8 mouse cellular contexts compared by ENCODE assay signal in genomic region chr17:78917696-78918095, GRCm38 (mm10). TPM values are rescaled to one million over a fixed set of nuclear protein-coding genes. Genes with fewer than 3 reads are reported as not detected.
DNase-seq lines count a peak whose midpoint lies in the region; ATAC-seq lines count a peak whose summit lies in the region.
"Had no signal": no experiment of that assay in that cellular context is flagged by ENCODE, and none has a peak within 500 bp of the region (broad histone marks: within the 10 kb centered on the region; RNA-seq: fewer than 3 reads in every experiment).

No protein-coding gene starts in this region.

- no peak for ATAC-seq in forebrain, embryonic 13.5 days
- ATAC-seq in limb, embryonic 15.5 days (ENCODE audit: insufficient number of reproducible peaks, low FRiP score, low TSS enrichment, low read depth), result no peak
- no peak for ATAC-seq in stomach, embryonic 14.5 days (ENCODE audit: insufficient number of reproducible peaks, insufficient read depth, low FRiP score, low read depth)
- ATAC-seq: lung, postnatal 0 days had no signal

- peak overlapping the region; percentile 77 for H3K4me2 ChIP-seq in forebrain, embryonic 13.5 days
- peak overlapping the region; percentile 77; the same call in 1 of the 2 replicates for H3K4me2 ChIP-seq in limb, embryonic 15.5 days
- H3K4me2 ChIP-seq in stomach, embryonic 14.5 days (replicated peaks; ENCODE audit: low read depth, low read length), result peak overlapping the region; percentile 65

- peak; percentile 13 to 29 for DNase-seq in left cerebral cortex, postnatal 14 days (ENCODE audit: low spot score in 2 of 2)
- no peak for DNase-seq in left cerebral cortex, adult 9 months (ENCODE audit: low spot score in 2 of 2)
- DNase-seq in adrenal gland, adult (ENCODE audit: inconsistent age in 2 of 2, low spot score in 1 of 2), result no peak
- no peak for DNase-seq in thymus, postnatal 25 days

- H3K9ac ChIP-seq in forebrain, embryonic 13.5 days, result 0 out of 2 replicates have a peak overlapping the region, but pooled peaks have one; percentile 78
- H3K9ac ChIP-seq in limb, embryonic 15.5 days, result no peak overlapping the region
- no peak overlapping the region for H3K9ac ChIP-seq in stomach, embryonic 14.5 days (replicated peaks; ENCODE audit: low read depth, low read length)

- intact Hi-C loops in left cerebral cortex, postnatal 14 days (cut with DNase I), result no loop called here

- 38% methylated on average over 6 of the region's 6 CpGs for WGBS in forebrain, embryonic 13.5 days
- 44% methylated on average over 6 of the region's 6 CpGs for WGBS in limb, embryonic 15.5 days
- 51% methylated on average over 6 of the region's 6 CpGs for WGBS in stomach, embryonic 14.5 days

- H3K36me3 ChIP-seq in forebrain, embryonic 13.5 days (ENCODE audit: poor library complexity, severe bottlenecking), result peaks cover 37% of the 10 kb centered on the region
- peaks cover 39% of the 10 kb centered on the region for H3K36me3 ChIP-seq in limb, embryonic 15.5 days
- peaks cover 36% of the 10 kb centered on the region for H3K36me3 ChIP-seq in stomach, embryonic 14.5 days (ENCODE audit: control insufficient read depth, insufficient read depth, low read length)

- H3K4me1 ChIP-seq in forebrain, embryonic 13.5 days, result peaks cover 20% of the 10 kb centered on the region
- H3K4me1 ChIP-seq in limb, embryonic 15.5 days, result peaks cover 15% of the 10 kb centered on the region
- peaks cover 11% of the 10 kb centered on the region; the same call in 1 of the 2 replicates for H3K4me1 ChIP-seq in stomach, embryonic 14.5 days (ENCODE audit: control insufficient read depth, insufficient read depth, low read length)

- no peaks in the 10 kb centered on the region for H3K27me3 ChIP-seq in forebrain, embryonic 13.5 days
- no peaks in the 10 kb centered on the region for H3K27me3 ChIP-seq in limb, embryonic 15.5 days
- H3K27me3 ChIP-seq in stomach, embryonic 14.5 days (ENCODE audit: control insufficient read depth, insufficient read depth, low read length), result no peaks in the 10 kb centered on the region

- H3K4me3 ChIP-seq in forebrain, embryonic 13.5 days, result no peak overlapping the region
- no peak overlapping the region for H3K4me3 ChIP-seq in limb, embryonic 15.5 days
- no peak overlapping the region; the same call in 1 of the 2 replicates for H3K4me3 ChIP-seq in stomach, embryonic 14.5 days (ENCODE audit: low read depth, low read length)

- no peak overlapping the region for H3K27ac ChIP-seq in forebrain, embryonic 13.5 days
- H3K27ac ChIP-seq in limb, embryonic 15.5 days, result 0 out of 2 replicates have a peak overlapping the region, but pooled peaks have one; percentile 7
- no peak overlapping the region for H3K27ac ChIP-seq in stomach, embryonic 14.5 days (ENCODE audit: low read length)

- H3K9me3 ChIP-seq in forebrain, embryonic 13.5 days (replicated peaks), result no peaks in the 10 kb centered on the region
- no peaks in the 10 kb centered on the region for H3K9me3 ChIP-seq in limb, embryonic 15.5 days
- no peaks in the 10 kb centered on the region for H3K9me3 ChIP-seq in stomach, embryonic 14.5 days (ENCODE audit: control insufficient read depth, low read depth, low read length)

RNA-seq across cellular contexts. Expression of gene Cebpzos, which starts 1.4 kb away (rescaled TPM):
- total RNA-seq in left cerebral cortex, postnatal 14 days (2021), result 10 to 100 TPM; 34.3 to 35.4 TPM
- 114 and 133 TPM in 2 replicates for polyA plus RNA-seq in forebrain, embryonic 13.5 days (2015; fragmentation: Nextera tagmentation; extraction: Ambion mirVana)
- polyA plus RNA-seq in limb, embryonic 15.5 days (2015; fragmentation: Nextera tagmentation; extraction: Ambion mirVana), result 91.2 and 101 TPM in 2 replicates
- polyA plus RNA-seq in stomach, embryonic 14.5 days (2014; fragmentation: Nextera tagmentation; extraction: Ambion mirVana), result 113 and 122 TPM in 2 replicates

RNA-seq across cellular contexts. Expression of gene Sult6b1, which starts 10.9 kb away (rescaled TPM):
- total RNA-seq in left cerebral cortex, postnatal 14 days (2021), result not detected
- 0.14 TPM in 1 of 2 replicates, not detected in the other for polyA plus RNA-seq in forebrain, embryonic 13.5 days (2015; fragmentation: Nextera tagmentation; extraction: Ambion mirVana)
- 0.22 TPM in 1 of 2 replicates, not detected in the other for polyA plus RNA-seq in limb, embryonic 15.5 days (2015; fragmentation: Nextera tagmentation; extraction: Ambion mirVana)
- polyA plus RNA-seq in stomach, embryonic 14.5 days (2014; fragmentation: Nextera tagmentation; extraction: Ambion mirVana), result 0.24 TPM in 1 of 2 replicates, not detected in the other

RNA-seq across cellular contexts. Expression of gene Cebpz, which starts 19.2 kb away (rescaled TPM):
- 10 to 100 TPM; 33.2 to 33.5 TPM for total RNA-seq in left cerebral cortex, postnatal 14 days (2021)
- 65.1 and 72.3 TPM in 2 replicates for polyA plus RNA-seq in forebrain, embryonic 13.5 days (2015; fragmentation: Nextera tagmentation; extraction: Ambion mirVana)
- polyA plus RNA-seq in limb, embryonic 15.5 days (2015; fragmentation: Nextera tagmentation; extraction: Ambion mirVana), result 40.6 and 61.9 TPM in 2 replicates
- 61.0 and 72.0 TPM in 2 replicates for polyA plus RNA-seq in stomach, embryonic 14.5 days (2014; fragmentation: Nextera tagmentation; extraction: Ambion mirVana)

RNA-seq across cellular contexts. Expression of gene Ndufaf7, which starts 19.2 kb away (rescaled TPM):
- total RNA-seq in left cerebral cortex, postnatal 14 days (2021), result 10 to 100 TPM; 59.3 to 66.2 TPM
- 53.8 and 59.1 TPM in 2 replicates for polyA plus RNA-seq in forebrain, embryonic 13.5 days (2015; fragmentation: Nextera tagmentation; extraction: Ambion mirVana)
- 50.5 and 52.4 TPM in 2 replicates for polyA plus RNA-seq in limb, embryonic 15.5 days (2015; fragmentation: Nextera tagmentation; extraction: Ambion mirVana)
- polyA plus RNA-seq in stomach, embryonic 14.5 days (2014; fragmentation: Nextera tagmentation; extraction: Ambion mirVana), result 62.0 and 63.8 TPM in 2 replicates

RNA-seq across cellular contexts. Expression of gene Eif2ak2, which starts 35.3 kb away (rescaled TPM):
- total RNA-seq in left cerebral cortex, postnatal 14 days (2021), result 1 to 10 TPM; 3.4 to 5.7 TPM
- 5.2 and 5.5 TPM in 2 replicates for polyA plus RNA-seq in forebrain, embryonic 13.5 days (2015; fragmentation: Nextera tagmentation; extraction: Ambion mirVana)
- 10.1 and 13.2 TPM in 2 replicates for polyA plus RNA-seq in limb, embryonic 15.5 days (2015; fragmentation: Nextera tagmentation; extraction: Ambion mirVana)
- 12.8 and 18.9 TPM in 2 replicates for polyA plus RNA-seq in stomach, embryonic 14.5 days (2014; fragmentation: Nextera tagmentation; extraction: Ambion mirVana)

Comparison
In these comparisons a context has a peak if more than half of its experiments do, and no peak if none do; other contexts are left out.
1. DNase-seq: peak in left cerebral cortex, postnatal 14 days (2 of 2); none in left cerebral cortex, adult 9 months (0 of 2), adrenal gland, adult (0 of 2) and thymus, postnatal 25 days (single experiment).
2. Peak in every context shown above with its lines, with median percentiles within 50 percentile points of each other: H3K4me2 ChIP-seq.